Mouse (Mus musculus): ENCODE data around the gene Nfam1.
A peak's percentile ranks its signal among the peaks of the same experiment; 100 is the strongest.

DNA sequence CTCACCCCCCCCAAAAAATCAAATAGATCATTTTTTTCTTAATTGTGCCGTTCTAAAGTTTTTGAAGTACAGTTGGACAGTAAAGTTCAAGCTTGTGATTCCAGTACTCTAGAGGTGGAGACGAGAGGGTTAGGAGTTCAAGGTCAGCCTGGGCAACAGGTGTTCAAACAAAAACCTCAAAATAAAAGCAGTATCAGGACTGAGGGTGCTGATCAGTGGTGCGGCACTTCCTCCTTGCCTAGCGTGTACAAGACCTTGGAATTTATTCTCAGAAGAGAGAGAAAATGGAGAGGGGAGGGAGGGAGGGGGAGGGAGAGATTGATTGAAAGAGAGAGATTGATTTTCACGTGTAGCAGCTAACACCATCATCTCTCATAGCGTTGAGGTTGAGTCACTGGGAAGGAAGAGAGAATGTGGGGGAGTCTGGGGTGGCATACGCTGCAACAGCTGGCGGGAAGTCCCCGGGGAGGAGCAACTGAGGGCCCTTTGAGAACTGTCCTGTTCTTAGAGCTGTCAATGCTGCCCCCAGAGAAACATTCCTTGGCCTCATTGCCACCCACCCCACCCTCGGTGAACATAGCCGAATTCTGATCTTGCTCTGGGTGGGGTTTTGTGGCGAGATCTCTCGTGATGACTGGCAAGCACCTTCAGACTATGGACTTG lies 24.2 kb downstream of the Nfam1 start:
- TF ChIP-seq E2F4 (IDR thresholded peaks at IDR 0.05; ENCODE audit: insufficient replicate concordance, low read depth, low read length) (0 out of 2 replicates have a peak, but pooled peaks have one; percentile 33), EP300 (IDR thresholded peaks at IDR 0.05; ENCODE audit: low read length) (peak; percentile 56), CTCF (conservative IDR thresholded peaks at IDR 0.05 in 1 of 2, IDR thresholded peaks at IDR 0.05 in 1 of 2; ENCODE audit: low read depth in 2 of 2, low read length in 2 of 2) (no peak)
